Comparison of ENCODE assay signal across 30 mouse cellular contexts in the genomic region with DNA sequence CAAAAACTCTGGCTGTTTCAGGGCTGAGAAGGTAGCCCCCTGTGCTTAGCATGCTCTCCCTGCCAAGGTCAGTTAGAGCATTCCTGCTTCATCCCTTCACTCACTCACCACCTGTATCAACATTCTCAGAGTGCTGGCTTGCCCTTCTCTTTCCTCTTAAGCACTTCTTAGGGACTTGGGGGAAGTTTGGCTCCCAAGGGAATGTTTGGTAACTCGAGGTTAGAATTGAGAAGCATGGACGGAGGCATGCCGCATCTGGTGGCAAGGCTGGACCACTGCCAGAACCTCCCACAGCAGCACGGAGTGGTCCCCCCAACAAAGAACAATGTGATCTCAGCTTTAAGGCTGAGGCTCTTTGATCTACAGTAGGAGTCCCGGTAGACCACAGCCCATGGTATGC. TPM values are rescaled to one million over a fixed set of nuclear protein-coding genes. Genes with fewer than 3 reads are reported as not detected.
DNase-seq lines count a peak whose midpoint lies in the region; ATAC-seq and TF ChIP-seq lines count a peak whose summit lies in the region.
"Had no signal": no experiment of that assay in that cellular context is flagged by ENCODE, and none has a peak within 500 bp of the region (broad histone marks: within the 10 kb centered on the region; RNA-seq: fewer than 3 reads in every experiment).

No protein-coding gene starts in this region.

- no peaks in the 10 kb centered on the region for H3K36me3 ChIP-seq in lung, postnatal 0 days (ENCODE audit: insufficient read depth, low read length)
- H3K36me3 ChIP-seq in embryonic facial prominence, embryonic 11.5 days (replicated peaks; ENCODE audit: control insufficient read depth, insufficient read depth, low read depth, low read length), result no peaks in the 10 kb centered on the region
- H3K36me3 ChIP-seq: forebrain, embryonic 10.5 days; lung, embryonic 15.5 days had no signal

- no peak overlapping the region for H3K9ac ChIP-seq in lung, postnatal 0 days (replicated peaks; ENCODE audit: low read depth)
- no peak overlapping the region for H3K9ac ChIP-seq in embryonic facial prominence, embryonic 11.5 days (replicated peaks; ENCODE audit: low read length)
- H3K9ac ChIP-seq: hindbrain, embryonic 14.5 days; liver, embryonic 13.5 days; lung, embryonic 15.5 days had no signal

- 37% methylated on average over 5 of the region's 5 CpGs for WGBS in lung, postnatal 0 days
- 41% methylated on average over 5 of the region's 5 CpGs for WGBS in lung, adult 2 months
- 50% methylated on average over 5 of the region's 5 CpGs for WGBS in embryonic facial prominence, embryonic 11.5 days

- intact Hi-C loops in heart, postnatal 25 days (cut with DNase I), result no loop called here

- H3K27ac ChIP-seq in lung, postnatal 0 days (ENCODE audit: low read length), result no peak overlapping the region
- H3K27ac ChIP-seq in embryonic facial prominence, embryonic 11.5 days (replicated peaks; ENCODE audit: low read depth, low read length), result no peak overlapping the region
- H3K27ac ChIP-seq: forebrain, embryonic 10.5 days; hindbrain, embryonic 14.5 days; left cerebral cortex, adult 2 months; liver, embryonic 13.5 days; lung, embryonic 15.5 days had no signal

- no peaks in the 10 kb centered on the region for H3K9me3 ChIP-seq in lung, postnatal 0 days (ENCODE audit: low read length)
- H3K9me3 ChIP-seq in embryonic facial prominence, embryonic 11.5 days (replicated peaks; ENCODE audit: control insufficient read depth, low read length), result no peaks in the 10 kb centered on the region
- H3K9me3 ChIP-seq: forebrain, embryonic 10.5 days; liver, embryonic 13.5 days; lung, embryonic 15.5 days had no signal

- no peak for TF ChIP-seq POLR2A in lung, adult 2 months (IDR thresholded peaks at IDR 0.05; ENCODE audit: borderline replicate concordance, extremely low read depth, low read depth, low read length)

- in situ Hi-C loops in Patski (cut with MboI; ENCODE audit: low pct_unique_long_range_greater_than_20kb), result no loop called here

- no peak for TF ChIP-seq EP300 in lung, postnatal 0 days (IDR thresholded peaks at IDR 0.05)

- no peak overlapping the region for H3K4me2 ChIP-seq in lung, postnatal 0 days (replicated peaks; ENCODE audit: low read depth, low read length)
- no peak overlapping the region for H3K4me2 ChIP-seq in embryonic facial prominence, embryonic 11.5 days (ENCODE audit: low read depth, low read length)
- H3K4me2 ChIP-seq: hindbrain, embryonic 14.5 days; liver, embryonic 13.5 days; lung, embryonic 15.5 days had no signal

- H3K4me1 ChIP-seq in lung, postnatal 0 days (ENCODE audit: insufficient read depth, low read depth, low read length), result no peaks in the 10 kb centered on the region
- no peaks in the 10 kb centered on the region for H3K4me1 ChIP-seq in lung, adult 2 months (ENCODE audit: control insufficient read depth, insufficient read depth, low read length)
- no peaks in the 10 kb centered on the region for H3K4me1 ChIP-seq in embryonic facial prominence, embryonic 11.5 days (ENCODE audit: control insufficient read depth, insufficient read depth, low read length)
- H3K4me1 ChIP-seq: forebrain, embryonic 10.5 days; lung, embryonic 15.5 days had no signal

- peak; percentile 79 for DNase-seq in heart, adult 11 months
- DNase-seq in heart, postnatal 25 days (ENCODE audit: low spot score), result no peak
- DNase-seq in lung, postnatal 0 days (ENCODE audit: low spot score), result peak; percentile 6
- no peak for DNase-seq in lung, adult 2 months
- DNase-seq in Patski (ENCODE audit: low read depth, low spot score), result no peak
- DNase-seq in embryonic facial prominence, embryonic 11.5 days (ENCODE audit: low spot score), result peak; percentile 20
- DNase-seq in spleen, postnatal 36 days (ENCODE audit: low spot score in 2 of 2), result no peak
- DNase-seq: adrenal gland, postnatal 25 days; cerebellum, adult 9-10 months; gastrocnemius, postnatal 25 days; heart, postnatal 36 days; kidney, adult 2 months; kidney, postnatal 10 days; left cerebral cortex, postnatal 4 days; liver, embryonic 13.5 days; right cerebral cortex, postnatal 14 days; spleen, adult 18-20 months; thymus, postnatal 36 days had no signal

- POLR2A ChIA-PET in Patski (lab: Charles Lee), result no interaction called here

- ATAC-seq in lung, postnatal 0 days, result no peak
- peak; percentile 51 for ATAC-seq in Patski
- no peak for ATAC-seq in embryonic facial prominence, embryonic 11.5 days (replicated peaks; ENCODE audit: insufficient number of reproducible peaks, low FRiP score, low TSS enrichment, low read depth)
- no peak for ATAC-seq in megakaryocyte, adult 5-6 weeks (ENCODE audit: poor library complexity, severe bottlenecking)
- ATAC-seq: CD4-positive, CD25-positive, alpha-beta regulatory T cell, adult 4 months; forebrain, embryonic 16.5 days had no signal

- H3K4me3 ChIP-seq in lung, postnatal 0 days (ENCODE audit: low read depth, low read length), result no peak overlapping the region
- H3K4me3 ChIP-seq in lung, adult 2 months (replicated peaks; ENCODE audit: extremely low read depth, low read depth, low read length), result no peak overlapping the region
- no peak overlapping the region for H3K4me3 ChIP-seq in embryonic facial prominence, embryonic 11.5 days (ENCODE audit: low read depth, low read length)
- H3K4me3 ChIP-seq: forebrain, embryonic 10.5 days; left cerebral cortex, adult 2 months; liver, embryonic 13.5 days; lung, embryonic 15.5 days had no signal

- TF ChIP-seq CTCF in lung, postnatal 0 days (IDR thresholded peaks at IDR 0.05), result no peak
- no peak for TF ChIP-seq CTCF in lung, adult 2 months (IDR thresholded peaks at IDR 0.05; ENCODE audit: insufficient read depth, low read length)
- no peak for TF ChIP-seq CTCF in Patski (IDR thresholded peaks at IDR 0.05)

- H3K27me3 ChIP-seq in lung, postnatal 0 days (replicated peaks; ENCODE audit: insufficient read depth, low read length), result no peaks in the 10 kb centered on the region
- no peaks in the 10 kb centered on the region for H3K27me3 ChIP-seq in Patski
- no peaks in the 10 kb centered on the region for H3K27me3 ChIP-seq in embryonic facial prominence, embryonic 11.5 days (ENCODE audit: control insufficient read depth, insufficient read depth, low read length)
- H3K27me3 ChIP-seq: liver, embryonic 13.5 days; lung, embryonic 15.5 days had no signal

- CTCF ChIA-PET in Patski (lab: Charles Lee), result no interaction called here

RNA-seq across cellular contexts. Expression of a gene that starts 10.5 kb away (rescaled TPM):
- total RNA-seq in heart, postnatal 25 days (2021), result not detected
- 0.16 and 0.24 TPM in 2 replicates for polyA plus RNA-seq in lung, postnatal 0 days (2015; fragmentation: Nextera tagmentation; extraction: Ambion mirVana)
- polyA plus RNA-seq in lung, adult 2 months (2012; rRNA removed), result 0.79 and 5.2 TPM in 2 replicates
- 3.2 TPM for polyA plus RNA-seq in Patski (2021)
- 0.32 TPM in 1 of 2 replicates, not detected in the other for polyA plus RNA-seq in embryonic facial prominence, embryonic 11.5 days (2014; fragmentation: Nextera tagmentation; extraction: Ambion mirVana)
- total RNA-seq in megakaryocyte, adult 5-6 weeks (2015), result 0.84 TPM in 1 of 2 replicates, not detected in the other
- not detected in 2 replicates for total RNA-seq in megakaryocyte, adult 5-6 weeks (2017)
- total RNA-seq: adrenal gland, postnatal 25 days; gastrocnemius, postnatal 25 days; heart, adult 8-10 months; heart, postnatal 36 days; layer of hippocampus, postnatal 10 days; left cerebral cortex, adult 2 months; left cerebral cortex, postnatal 4 days; megakaryocyte progenitor cell, adult 5-6 weeks; midbrain, postnatal 0 days had no signal
- polyA plus RNA-seq: forebrain, embryonic 10.5 days; forebrain, embryonic 16.5 days; heart, embryonic 14.5 days had no signal

RNA-seq across cellular contexts. Expression of a gene that starts 38.7 kb away (rescaled TPM):
- total RNA-seq in heart, postnatal 25 days (2021), result 1 to 10 TPM; 2.2 to 2.4 TPM
- 3.1 and 3.4 TPM in 2 replicates for polyA plus RNA-seq in lung, postnatal 0 days (2015; fragmentation: Nextera tagmentation; extraction: Ambion mirVana)
- 3.8 and 12.5 TPM in 2 replicates for polyA plus RNA-seq in lung, adult 2 months (2012; rRNA removed)
- 1.6 TPM for polyA plus RNA-seq in Patski (2021)
- polyA plus RNA-seq in embryonic facial prominence, embryonic 11.5 days (2014; fragmentation: Nextera tagmentation; extraction: Ambion mirVana), result 0.79 and 1.6 TPM in 2 replicates
- total RNA-seq in megakaryocyte, adult 5-6 weeks (2015), result 2.3 and 3.1 TPM in 2 replicates
- 3.3 and 4.1 TPM in 2 replicates for total RNA-seq in megakaryocyte, adult 5-6 weeks (2017)

Comparison
In these comparisons a context has a peak if more than half of its experiments do, and no peak if none do; other contexts are left out.
1. DNase-seq: peak in heart, adult 11 months (single experiment), lung, postnatal 0 days (single experiment) and embryonic facial prominence, embryonic 11.5 days (single experiment); none in heart, postnatal 25 days (single experiment), lung, adult 2 months (single experiment), Patski (single experiment) and spleen, postnatal 36 days (0 of 2).